Mouse (Mus musculus) lung, postnatal 0 days (tissue): ENCODE measurements at regions not wholly inside any gene's neighbourhood (a gene's known extent, or its start where the extent isn't known, plus 50 kb on each side); places are given as distances from the start of the nearest gene placed in this dataset.

Source experiments
- CTCF ChIP-seq: IDR thresholded peaks from 2 replicates; pipeline ENCODE4 v1.5.1; 2016; ENCODE audit warnings: antibody characterized with exemption, mild to moderate bottlenecking
- EP300 ChIP-seq: IDR thresholded peaks from 2 replicates; pipeline ENCODE4 v1.6.1; 2016; ENCODE audit warnings: antibody characterized with exemption, mild to moderate bottlenecking, control low read depth

GRCm38 (mm10) chr10:16508161-16508560, 1214.9 kb upstream of the Cited2 start:
- TF ChIP-seq CTCF (no peak), EP300 (no peak)
